In genomic region chr15:77830481-77831137, GRCm38 (mm10) we compare ENCODE assay signal across 10 mouse cellular contexts. TPM values are rescaled to one million over a fixed set of nuclear protein-coding genes. Genes with fewer than 3 reads are reported as not detected.
DNase-seq lines count a peak whose midpoint lies in the region; ATAC-seq and TF ChIP-seq lines count a peak whose summit lies in the region.
"Had no signal": no experiment of that assay in that cellular context is flagged by ENCODE, and none has a peak within 500 bp of the region (broad histone marks: within the 10 kb centered on the region; RNA-seq: fewer than 3 reads in every experiment).

No protein-coding gene starts in this region.

- ATAC-seq in heart, embryonic 16.5 days (replicated peaks; ENCODE audit: extremely low read depth, insufficient read depth, low FRiP score), result no peak
- no peak for ATAC-seq in heart, embryonic 11.5 days (replicated peaks; ENCODE audit: insufficient number of reproducible peaks, low FRiP score, low TSS enrichment)
- no peak for ATAC-seq in liver, embryonic 13.5 days (ENCODE audit: low read depth)

- H3K27ac ChIP-seq in heart, embryonic 16.5 days (ENCODE audit: low read length), result peak overlapping the region; percentile 12; the same call in 1 of the 2 replicates
- no peak overlapping the region for H3K27ac ChIP-seq in heart, embryonic 11.5 days (ENCODE audit: low read depth, low read length)
- peak overlapping the region; percentile 45; the same call in 1 of the 2 replicates for H3K27ac ChIP-seq in thymus, adult 2 months (ENCODE audit: control insufficient read depth, insufficient read depth, low read length)
- H3K27ac ChIP-seq in liver, embryonic 13.5 days, result 0 out of 2 replicates have a peak overlapping the region, but pooled peaks have one; percentile 19

- no peak overlapping the region for H3K9ac ChIP-seq in heart, embryonic 16.5 days (ENCODE audit: low read length)
- no peak overlapping the region for H3K9ac ChIP-seq in heart, embryonic 11.5 days (ENCODE audit: low read depth, low read length)
- H3K9ac ChIP-seq in liver, embryonic 13.5 days, result no peak overlapping the region

- 79% methylated on average over 5 of the region's 5 CpGs for WGBS in heart, embryonic 16.5 days
- WGBS in heart, embryonic 11.5 days (ENCODE audit: insufficient replicate concordance), result 79% methylated on average over 5 of the region's 5 CpGs
- WGBS in thymus, adult 2 months, result 44% methylated on average over 5 of the region's 5 CpGs
- 45% methylated on average over 5 of the region's 5 CpGs for WGBS in liver, embryonic 13.5 days (ENCODE audit: insufficient replicate concordance)

- no peak overlapping the region for H3K4me3 ChIP-seq in heart, embryonic 16.5 days (ENCODE audit: low read length)
- H3K4me3 ChIP-seq in heart, embryonic 11.5 days (ENCODE audit: low read depth, low read length), result no peak overlapping the region
- no peak overlapping the region for H3K4me3 ChIP-seq in thymus, adult 2 months (ENCODE audit: control insufficient read depth, insufficient read depth, low read length)
- no peak overlapping the region for H3K4me3 ChIP-seq in liver, embryonic 13.5 days (replicated peaks)

- no peaks in the 10 kb centered on the region for H3K27me3 ChIP-seq in heart, embryonic 16.5 days (ENCODE audit: control insufficient read depth, insufficient read depth, low read length)
- H3K27me3 ChIP-seq in heart, embryonic 11.5 days (ENCODE audit: control insufficient read depth, insufficient read depth, low read length), result no peaks in the 10 kb centered on the region
- H3K27me3 ChIP-seq in thymus, adult 2 months (ENCODE audit: control insufficient read depth, insufficient read depth, low read length), result no peaks in the 10 kb centered on the region
- no peaks in the 10 kb centered on the region for H3K27me3 ChIP-seq in liver, embryonic 13.5 days

- TF ChIP-seq CTCF in thymus, adult 2 months (IDR thresholded peaks at IDR 0.05; ENCODE audit: borderline replicate concordance, control insufficient read depth, extremely low read depth, insufficient read depth, low read length, poor library complexity), result no peak

- H3K4me1 ChIP-seq in heart, embryonic 16.5 days (ENCODE audit: control insufficient read depth, insufficient read depth, low read length), result peaks cover 67% of the 10 kb centered on the region
- peaks cover 48% of the 10 kb centered on the region for H3K4me1 ChIP-seq in heart, embryonic 11.5 days (ENCODE audit: control insufficient read depth, insufficient read depth, low read length)
- H3K4me1 ChIP-seq in thymus, adult 2 months (replicated peaks; ENCODE audit: control insufficient read depth, insufficient read depth, low read length), result peaks cover 65% of the 10 kb centered on the region
- H3K4me1 ChIP-seq in liver, embryonic 13.5 days (replicated peaks), result peaks cover 96% of the 10 kb centered on the region

- no peak for TF ChIP-seq POLR2A in thymus, adult 2 months (IDR thresholded peaks at IDR 0.05; ENCODE audit: control insufficient read depth, extremely low read depth, insufficient read depth, low read length, poor library complexity)

- no peaks in the 10 kb centered on the region for H3K36me3 ChIP-seq in heart, embryonic 16.5 days (ENCODE audit: control insufficient read depth, insufficient read depth)
- peaks cover 5% of the 10 kb centered on the region; the same call in 1 of the 2 replicates for H3K36me3 ChIP-seq in heart, embryonic 11.5 days (ENCODE audit: control insufficient read depth, insufficient read depth, low read length)
- H3K36me3 ChIP-seq in thymus, adult 2 months (ENCODE audit: control insufficient read depth, insufficient read depth, low read length), result peaks cover 11% of the 10 kb centered on the region
- peaks cover 37% of the 10 kb centered on the region for H3K36me3 ChIP-seq in liver, embryonic 13.5 days

- DNase-seq in thymus, adult 2 months, result no peak
- DNase-seq in thymus, postnatal 10 days (ENCODE audit: low spot score in 2 of 2), result no peak
- DNase-seq in liver, embryonic 13.5 days, result no peak
- DNase-seq in urinary bladder, postnatal 14 days (ENCODE audit: low spot score), result no peak
- no peak for DNase-seq in cerebellum, postnatal 10 days
- DNase-seq in urinary bladder, postnatal 4 days (ENCODE audit: low spot score in 2 of 2), result no peak
- DNase-seq: cerebellum, adult 11-12 months; thymus, adult 18-20 months had no signal

- no peaks in the 10 kb centered on the region for H3K9me3 ChIP-seq in heart, embryonic 16.5 days (replicated peaks; ENCODE audit: control insufficient read depth, low read length)
- no peaks in the 10 kb centered on the region for H3K9me3 ChIP-seq in heart, embryonic 11.5 days (replicated peaks; ENCODE audit: control insufficient read depth, low read length)
- no peaks in the 10 kb centered on the region for H3K9me3 ChIP-seq in liver, embryonic 13.5 days (replicated peaks)

- no peak overlapping the region for H3K4me2 ChIP-seq in heart, embryonic 16.5 days (ENCODE audit: low read depth, low read length)
- H3K4me2 ChIP-seq in heart, embryonic 11.5 days, result no peak overlapping the region
- H3K4me2 ChIP-seq in liver, embryonic 13.5 days, result no peak overlapping the region

RNA-seq across cellular contexts. Expression of gene Myh9, which starts 11.4 kb away (rescaled TPM):
- polyA plus RNA-seq in heart, embryonic 16.5 days (2015; fragmentation: Nextera tagmentation; extraction: Ambion mirVana), result 22.8 and 29.7 TPM in 2 replicates
- polyA plus RNA-seq in heart, embryonic 11.5 days (2014; fragmentation: Nextera tagmentation; extraction: Ambion mirVana), result 30.4 and 31.8 TPM in 2 replicates
- polyA plus RNA-seq in thymus, adult 2 months (2012; rRNA removed), result 167 and 193 TPM in 2 replicates
- 18.3 and 22.2 TPM in 2 replicates for polyA plus RNA-seq in liver, embryonic 13.5 days (2015; fragmentation: Nextera tagmentation; extraction: Ambion mirVana)
